Mouse (Mus musculus) hindbrain, postnatal 0 days (tissue): ENCODE measurements at regions not wholly inside any gene's neighbourhood (a gene's known extent, or its start where the extent isn't known, plus 50 kb on each side); places are given as distances from the start of the nearest gene placed in this dataset.

Experiments
- ATAC-seq: fragments of 200-750 bp; cut with Nextera tagmentation; 2 replicates; pipeline ENCODE4 v1.8.0; 2017; ENCODE audit warnings: mild to moderate bottlenecking, moderate TSS enrichment, moderate library complexity
- DNase-seq: peaks from one replicate; pipeline ENCODE4 v3.0.0-alpha.2; 2015; ENCODE audit warnings: low spot score
- H3K27ac ChIP-seq: fragments of 300-500 bp; sonication (generic); 2 replicates; pipeline ENCODE4 v1.5.1; 2014; ENCODE audit warnings: mild to moderate bottlenecking
- H3K27me3 ChIP-seq: fragments of 300-500 bp; sonication (generic); 2 replicates; pipeline ENCODE4 v1.6.1; 2014; ENCODE audit warnings: low read length, mixed read lengths; ENCODE audit not compliant: insufficient read depth
- H3K36me3 ChIP-seq: fragments of 300-500 bp; sonication (generic); 2 replicates; pipeline ENCODE4 v1.6.1; 2014; ENCODE audit warnings: low read length, mixed read lengths; ENCODE audit not compliant: insufficient read depth
- H3K4me1 ChIP-seq: fragments of 300-500 bp; sonication (generic); 2 replicates; pipeline ENCODE4 v1.6.1; 2014; ENCODE audit warnings: antibody characterized with exemption, low read length, mixed read lengths; ENCODE audit not compliant: insufficient read depth
- H3K4me2 ChIP-seq: fragments of 300-500 bp; sonication (generic); 2 replicates; pipeline ENCODE4 v1.6.1; 2014; ENCODE audit warnings: low read depth, mild to moderate bottlenecking, low read length, moderate library complexity, mixed read lengths
- H3K4me3 ChIP-seq: fragments of 300-500 bp; sonication (generic); 2 replicates; pipeline ENCODE4 v1.5.1; 2014; ENCODE audit warnings: low read length
- H3K9ac ChIP-seq: fragments of 300-500 bp; sonication (generic); replicated peaks from 2 replicates; pipeline ENCODE4 v1.6.1; 2014; ENCODE audit warnings: mild to moderate bottlenecking, low read length, moderate library complexity, mixed read lengths
- H3K9me3 ChIP-seq: fragments of 300-500 bp; sonication (generic); 2 replicates; pipeline ENCODE4 v1.6.1; 2016; ENCODE audit warnings: low read length, mixed read lengths
- CTCF ChIP-seq: IDR thresholded peaks from 2 replicates; pipeline ENCODE4 v1.5.1; 2016; ENCODE audit warnings: antibody characterized with exemption, control low read depth, low read depth
- WGBS: fragments of 180-500 bp; shearing (Covaris S2); extraction: QIAGEN DNeasy Blood & Tissue Kit; methylation state at CpG from one replicate; pipeline ENCODE4 v1.1.7; 2014; 5-methylcytosine and 5-hydroxymethylcytosine counted together

- ATAC-seq: no peak
- whole genome bisulfite sequencing: 75% methylated on average over 1 of the region's 1 CpGs
- no peaks in the 10 kb centered on the region for H3K9me3 ChIP-seq
Observed at GRCm38 (mm10) chr14:106824100-106824706, 718.2 kb downstream of the Trim52 start.

GRCm38 (mm10) chr14:106835705-106836104 is 729.7 kb downstream of the Trim52 start:
- Histone ChIP-seq H3K27me3 (no peaks in the 10 kb centered on the region), H3K4me3 (no peak overlapping the region), H3K9ac (no peak overlapping the region), H3K4me2 (no peak overlapping the region), H3K36me3 (no peaks in the 10 kb centered on the region), H3K9me3 (no peaks in the 10 kb centered on the region), H3K27ac (no peak overlapping the region), H3K4me1 (no peaks in the 10 kb centered on the region)
- ATAC-seq (no peak), DNase-seq (no peak)
- no peak for TF ChIP-seq CTCF
- WGBS: 82% methylated on average over 5 of the region's 5 CpGs

More at GRCm38 (mm10) chr14:106824100-106824706, 718.2 kb downstream of the Trim52 start:
- Histone ChIP-seq H3K36me3 (no peaks in the 10 kb centered on the region), H3K9ac (no peak overlapping the region), H3K4me2 (no peak overlapping the region), H3K4me3 (no peak overlapping the region), H3K27ac (no peak overlapping the region), H3K27me3 (no peaks in the 10 kb centered on the region), H3K4me1 (no peaks in the 10 kb centered on the region)
- DNase-seq: no peak
- no peak for TF ChIP-seq CTCF

DNA sequence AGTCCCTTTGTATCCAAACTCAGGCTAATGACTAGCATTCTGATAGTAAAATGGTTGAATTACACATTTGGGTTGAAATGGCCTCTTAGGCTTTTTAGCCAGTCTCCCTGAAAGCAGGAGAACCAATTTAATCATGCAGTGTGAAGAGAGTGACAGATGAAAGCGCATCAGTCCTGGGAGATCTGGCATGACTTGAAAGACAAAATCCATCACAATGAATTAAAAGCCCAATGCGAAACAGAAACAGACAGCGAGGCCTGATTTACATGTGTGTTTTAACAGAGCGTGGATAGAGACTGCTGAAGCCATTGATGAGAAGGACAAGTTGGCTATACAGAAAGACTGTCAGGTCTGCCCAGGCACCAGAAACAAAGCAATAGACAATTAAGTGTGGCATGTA is 730.2 kb downstream of the Trim52 start:
- DNase-seq (peak; percentile 66), ATAC-seq (peak; percentile 62)
- TF ChIP-seq CTCF: no peak
- 0 out of 2 replicates have a peak overlapping the region, but pooled peaks have one; percentile 13 for H3K4me2 ChIP-seq
- H3K36me3 ChIP-seq: no peaks in the 10 kb centered on the region
- no peaks in the 10 kb centered on the region for H3K27me3 ChIP-seq
- no peak overlapping the region for H3K4me3 ChIP-seq
- H3K9me3 ChIP-seq: no peaks in the 10 kb centered on the region
- 16% methylated on average over 4 of the region's 4 CpGs for WGBS
- no peak overlapping the region for H3K9ac ChIP-seq
- H3K27ac ChIP-seq: no peak overlapping the region
- no peaks in the 10 kb centered on the region for H3K4me1 ChIP-seq
